Mouse (Mus musculus): ENCODE results near the gene Rps18. TPM values are rescaled to one million over a fixed set of nuclear protein-coding genes. Genes with fewer than 3 reads are reported as not detected.

The Rps18 gene
- polyA plus RNA-seq, 1 experiment from 2014 or later, result 912 TPM

- Histone ChIP-seq H3K9ac (peak overlapping the region; percentile 70), H3K36me3 (peaks cover 51% of the 10 kb centered on the region), H3K27ac (replicated peaks) (peak overlapping the region; percentile 85), H3K27me3 (no peaks in the 10 kb centered on the region), H3K4me1 (replicated peaks) (peaks cover 78% of the 10 kb centered on the region), H3K4me3 (peak overlapping the region; percentile 51), H3K4me2 (peak overlapping the region; percentile 66), H3K9me3 (no peaks in the 10 kb centered on the region)
- ATAC-seq (ENCODE audit: low read depth), result peak; percentile 13
- WGBS, result under 1% methylated on average over 20 of the region's 20 CpGs
These were observed 39.5 kb downstream of the Rps18 start for GRCm38 (mm10) chr17:33916294-33916693.

- Histone ChIP-seq H3K27ac (replicated peaks) (peak within 1 kb of the TSS; percentile 85), H3K4me2 (peak within 1 kb of the TSS; percentile 66), H3K4me3 (peak within 1 kb of the TSS; percentile 51), H3K9me3 (no peaks in the 10 kb centered on the region), H3K27me3 (no peaks in the 10 kb centered on the region), H3K9ac (peak within 1 kb of the TSS; percentile 70), H3K36me3 (peaks cover 56% of the 10 kb centered on the region), H3K4me1 (replicated peaks) (peaks cover 78% of the 10 kb centered on the region)
- ATAC-seq (ENCODE audit: low read depth), result peak; percentile 88
- under 1% methylated on average over 33 of the region's 34 CpGs for WGBS
These were observed 40.0 kb downstream of the Rps18 start, which contains the start of the genes Tapbp and Zbtb22 for GRCm38 (mm10) chr17:33915671-33916250. Gene Tapbp (plus strand): TSS chr17:33915899. Gene Zbtb22 (plus strand): TSS chr17:33915904.

- no peaks in the 10 kb centered on the region for H3K27me3 ChIP-seq
- peaks cover 78% of the 10 kb centered on the region for H3K4me1 ChIP-seq (replicated peaks)
These were observed 40.8 kb downstream of the Rps18 start for GRCm38 (mm10) chr17:33914969-33915391.

GRCm38 (mm10) chr17:33913905-33914304 is 41.9 kb downstream of the Rps18 start:
- no peak for ATAC-seq (ENCODE audit: low read depth)
- H3K27me3 ChIP-seq, result no peaks in the 10 kb centered on the region
- H3K4me1 ChIP-seq (replicated peaks), result peaks cover 70% of the 10 kb centered on the region
- no peak overlapping the region for H3K9ac ChIP-seq
- no peak overlapping the region for H3K4me2 ChIP-seq
- 96% methylated on average over 8 of the region's 8 CpGs for WGBS
- H3K27ac ChIP-seq (replicated peaks), result no peak overlapping the region
- H3K36me3 ChIP-seq, result peaks cover 60% of the 10 kb centered on the region
- H3K4me3 ChIP-seq, result no peak overlapping the region
- no peaks in the 10 kb centered on the region for H3K9me3 ChIP-seq

More at GRCm38 (mm10) chr17:33914969-33915391, 40.8 kb downstream of the Rps18 start:
- WGBS, result 73% methylated on average over 13 of the region's 13 CpGs
- Histone ChIP-seq H3K36me3 (peaks cover 60% of the 10 kb centered on the region), H3K9me3 (no peaks in the 10 kb centered on the region), H3K9ac (peak overlapping the region; percentile 70; the same call in 1 of the 2 replicates), H3K4me2 (peak overlapping the region; percentile 66), H3K4me3 (peak overlapping the region; percentile 51), H3K27ac (replicated peaks) (peak overlapping the region; percentile 85; the same call in 1 of the 2 replicates)
- no peak for ATAC-seq (ENCODE audit: low read depth)

GRCm38 (mm10) chr17:33913264-33913663 is 42.5 kb downstream of the Rps18 start:
- Histone ChIP-seq H3K27me3 (no peaks in the 10 kb centered on the region), H3K27ac (replicated peaks) (no peak overlapping the region), H3K4me3 (no peak overlapping the region), H3K9ac (no peak overlapping the region), H3K4me2 (no peak overlapping the region), H3K9me3 (no peaks in the 10 kb centered on the region), H3K4me1 (replicated peaks) (peaks cover 64% of the 10 kb centered on the region), H3K36me3 (peaks cover 56% of the 10 kb centered on the region)
- 93% methylated on average over 10 of the region's 10 CpGs for WGBS
- no peak for ATAC-seq (ENCODE audit: low read depth)

GRCm38 (mm10) chr17:33911813-33912414 is 43.9 kb downstream of the Rps18 start:
- Histone ChIP-seq H3K36me3 (peaks cover 44% of the 10 kb centered on the region), H3K9ac (no peak overlapping the region), H3K4me2 (no peak overlapping the region), H3K9me3 (no peaks in the 10 kb centered on the region), H3K4me1 (replicated peaks) (peaks cover 58% of the 10 kb centered on the region), H3K27me3 (no peaks in the 10 kb centered on the region), H3K27ac (replicated peaks) (no peak overlapping the region), H3K4me3 (no peak overlapping the region)
- WGBS, result 93% methylated on average over 28 of the region's 28 CpGs
- no peak for ATAC-seq (ENCODE audit: low read depth)

GRCm38 (mm10) chr17:33911052-33911812 is 44.6 kb downstream of the Rps18 start:
- Histone ChIP-seq H3K27ac (replicated peaks) (no peak overlapping the region), H3K36me3 (peaks cover 44% of the 10 kb centered on the region), H3K4me1 (replicated peaks) (peaks cover 53% of the 10 kb centered on the region), H3K4me3 (no peak overlapping the region), H3K27me3 (no peaks in the 10 kb centered on the region), H3K9ac (no peak overlapping the region), H3K4me2 (no peak overlapping the region), H3K9me3 (no peaks in the 10 kb centered on the region)
- ATAC-seq (ENCODE audit: low read depth), result no peak
- 91% methylated on average over 31 of the region's 31 CpGs for WGBS

- Histone ChIP-seq H3K4me3 (peak overlapping the region; percentile 88), H3K4me1 (replicated peaks) (peaks cover 52% of the 10 kb centered on the region), H3K9ac (peak overlapping the region; percentile 92), H3K4me2 (peak overlapping the region; percentile 94), H3K27me3 (no peaks in the 10 kb centered on the region), H3K36me3 (peaks cover 44% of the 10 kb centered on the region), H3K27ac (replicated peaks) (peak overlapping the region; percentile 94; the same call in 1 of the 2 replicates), H3K9me3 (no peaks in the 10 kb centered on the region)
- no peak for ATAC-seq (ENCODE audit: low read depth)
- 55% methylated on average over 11 of the region's 11 CpGs for WGBS
These were observed 45.3 kb downstream of the Rps18 start for GRCm38 (mm10) chr17:33910346-33911051.

GRCm38 (mm10) chr17:33909869-33910250 is 45.9 kb downstream of the Rps18 start:
- H3K9ac ChIP-seq, result peak overlapping the region; percentile 92
- no peak for ATAC-seq (ENCODE audit: low read depth)
- H3K9me3 ChIP-seq, result no peaks in the 10 kb centered on the region
- under 1% methylated on average over 14 of the region's 14 CpGs for WGBS
- peaks cover 46% of the 10 kb centered on the region for H3K4me1 ChIP-seq (replicated peaks)
- H3K36me3 ChIP-seq, result peaks cover 40% of the 10 kb centered on the region
- H3K27me3 ChIP-seq, result no peaks in the 10 kb centered on the region
- H3K4me2 ChIP-seq, result peak overlapping the region; percentile 94
- peak overlapping the region; percentile 88 for H3K4me3 ChIP-seq
- H3K27ac ChIP-seq (replicated peaks), result peak overlapping the region; percentile 94

GRCm38 (mm10) chr17:33909077-33909868 is 46.5 kb downstream of the Rps18 start, which contains the start of gene Daxx:
Gene Daxx (plus strand): TSS chr17:33909414.
- Histone ChIP-seq H3K4me3 (peak within 1 kb of the TSS; percentile 88), H3K4me2 (peak within 1 kb of the TSS; percentile 94), H3K4me1 (replicated peaks) (peaks cover 41% of the 10 kb centered on the region), H3K27ac (replicated peaks) (peak within 1 kb of the TSS; percentile 94), H3K9ac (peak within 1 kb of the TSS; percentile 92), H3K9me3 (no peaks in the 10 kb centered on the region), H3K36me3 (peaks cover 36% of the 10 kb centered on the region), H3K27me3 (no peaks in the 10 kb centered on the region)
- ATAC-seq (ENCODE audit: low read depth), result peak; percentile 96
- WGBS, result under 1% methylated on average over 68 of the region's 68 CpGs
